Mouse (Mus musculus) MEL (cell line): ENCODE results near the gene Ets1.

Source experiments
- CTCF ChIP-seq, 3 experiments: IDR thresholded peaks in 2 of 3; conservative IDR thresholded peaks in 1 of 3; 2 replicates each; pipeline ENCODE4 v1.5.1; 2011 to 2012; ENCODE audit warnings: low read length in 3 of 3, low read depth in 2 of 3, mild to moderate bottlenecking in 2 of 3, improper control_type of control experiment in 1 of 3, inconsistent platforms in 1 of 3, mixed read lengths in 1 of 3, moderate library complexity in 1 of 3; ENCODE audit not compliant: control insufficient read depth in 1 of 3, insufficient read depth in 1 of 3, poor library complexity in 1 of 3, severe bottlenecking in 1 of 3
- HCFC1 ChIP-seq: IDR thresholded peaks from 2 replicates; pipeline ENCODE4 v1.6.1; 2012; ENCODE audit warnings: low read depth, mild to moderate bottlenecking, inconsistent platforms, low read length, improper control_type of control experiment, moderate library complexity
- JUND ChIP-seq: IDR thresholded peaks from 2 replicates; pipeline ENCODE4 v1.6.1; 2011; ENCODE audit warnings: low read depth, mild to moderate bottlenecking, improper control_type of control experiment, low read length
- POLR2A ChIP-seq, 2 experiments: IDR thresholded peaks; 2 replicates each; pipeline ENCODE4 v1.6.1; 2011 to 2012; ENCODE audit warnings: low read length in 2 of 2, mild to moderate bottlenecking in 2 of 2, control low read depth in 1 of 2, improper control_type of control experiment in 1 of 2, low read depth in 1 of 2, moderate library complexity in 1 of 2; ENCODE audit not compliant: control insufficient read depth in 1 of 2, insufficient read depth in 1 of 2, poor library complexity in 1 of 2
- POLR2AphosphoS2 ChIP-seq: IDR thresholded peaks from 2 replicates; pipeline ENCODE4 v1.6.1; 2011; ENCODE audit warnings: low read length, improper control_type of control experiment
- RAD21 ChIP-seq: IDR thresholded peaks from 2 replicates; pipeline ENCODE4 v1.6.1; 2011; ENCODE audit warnings: mild to moderate bottlenecking, low read depth, low read length, improper control_type of control experiment
- RCOR1 ChIP-seq: IDR thresholded peaks from 2 replicates; pipeline ENCODE4 v1.6.1; 2012; ENCODE audit warnings: low read depth, mild to moderate bottlenecking, inconsistent platforms, low read length, improper control_type of control experiment

DNA sequence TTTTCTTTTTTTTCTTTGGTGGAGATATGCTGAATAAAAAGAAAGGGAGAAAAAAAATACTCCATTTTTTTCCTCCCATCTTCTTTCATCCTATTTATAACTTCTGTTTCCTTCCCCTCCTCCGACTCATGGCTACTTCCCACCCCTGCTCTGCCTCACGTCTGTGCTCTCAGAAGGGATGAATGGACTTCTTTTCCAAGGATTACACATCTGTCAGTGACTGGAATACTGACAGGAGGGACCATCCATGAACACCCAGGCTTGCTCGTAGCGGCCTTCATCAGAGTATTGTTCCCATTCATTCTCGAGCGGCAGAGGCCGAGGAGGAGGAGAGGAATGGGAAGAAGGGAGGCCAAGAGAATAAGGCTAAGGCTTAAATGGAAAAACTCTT, 31.5 kb downstream of the Ets1 start:
- no peak for TF ChIP-seq POLR2A (IDR thresholded peaks at IDR 0.05; ENCODE audit: control insufficient read depth in 1 of 2, insufficient read depth in 1 of 2, low read depth in 1 of 2, low read length in 2 of 2, poor library complexity in 1 of 2)
- TF ChIP-seq CTCF (IDR thresholded peaks at IDR 0.05 in 2 of 3, conservative IDR thresholded peaks at IDR 0.05 in 1 of 3; ENCODE audit: control insufficient read depth in 1 of 3, insufficient read depth in 1 of 3, low read depth in 2 of 3, low read length in 3 of 3, poor library complexity in 1 of 3, severe bottlenecking in 1 of 3) = no peak
- TF ChIP-seq JUND = no peak
- TF ChIP-seq HCFC1 = no peak
- TF ChIP-seq RAD21 = no peak
- no peak for TF ChIP-seq RCOR1
- no peak for TF ChIP-seq POLR2AphosphoS2
